Mouse (Mus musculus) heart, postnatal 0 days (tissue): Measurements from ENCODE around the gene Abcg5. TPM values are rescaled to one million over a fixed set of nuclear protein-coding genes. Genes with fewer than 3 reads are reported as not detected.

ENCODE experiments used
- ATAC-seq: fragments of 200-750 bp; cut with Nextera tagmentation; 2 replicates; pipeline ENCODE4 v1.8.0; 2017; ENCODE audit warnings: low read depth, moderate number of reproducible peaks, moderate library complexity; ENCODE audit not compliant: insufficient read depth
- DNase-seq: peaks from one replicate; pipeline ENCODE4 v3.0.0-alpha.2; 2016; ENCODE audit warnings: low spot score
- H3K27ac ChIP-seq: fragments of 300-500 bp; sonication (generic); 2 replicates; pipeline ENCODE4 v1.5.1; 2014; ENCODE audit warnings: low read depth, mild to moderate bottlenecking
- H3K27me3 ChIP-seq: fragments of 300-500 bp; sonication (generic); 2 replicates; pipeline ENCODE4 v1.6.1; 2014; ENCODE audit warnings: low read length, mixed read lengths; ENCODE audit not compliant: control insufficient read depth, insufficient read depth
- H3K36me3 ChIP-seq: fragments of 300-500 bp; sonication (generic); replicated peaks from 2 replicates; pipeline ENCODE4 v1.6.1; 2014; ENCODE audit warnings: low read length, mixed read lengths; ENCODE audit not compliant: control insufficient read depth, insufficient read depth
- H3K4me1 ChIP-seq: fragments of 300-500 bp; sonication (generic); 2 replicates; pipeline ENCODE4 v1.6.1; 2014; ENCODE audit warnings: antibody characterized with exemption; ENCODE audit not compliant: control insufficient read depth, insufficient read depth
- H3K4me2 ChIP-seq: fragments of 300-500 bp; sonication (generic); 2 replicates; pipeline ENCODE4 v1.6.1; 2014; ENCODE audit warnings: low read depth, mild to moderate bottlenecking, low read length, moderate library complexity
- H3K4me3 ChIP-seq: fragments of 300-500 bp; sonication (generic); 2 replicates; pipeline ENCODE4 v1.5.1; 2014; ENCODE audit warnings: low read depth, low read length
- H3K9ac ChIP-seq: fragments of 300-500 bp; sonication (generic); replicated peaks from 2 replicates; pipeline ENCODE4 v1.6.1; 2014; ENCODE audit warnings: low read depth, low read length, mixed read lengths
- H3K9me3 ChIP-seq: fragments of 300-500 bp; sonication (generic); replicated peaks from 2 replicates; pipeline ENCODE4 v1.6.1; 2016; ENCODE audit warnings: low read length; ENCODE audit not compliant: control insufficient read depth
- CTCF ChIP-seq: IDR thresholded peaks from 2 replicates; pipeline ENCODE4 v1.5.1; 2016; ENCODE audit warnings: antibody characterized with exemption, control low read depth, low read depth
- EP300 ChIP-seq: IDR thresholded peaks from 2 replicates; pipeline ENCODE4 v1.6.1; 2016; ENCODE audit warnings: antibody characterized with exemption, low read depth
- WGBS: fragments of 180-500 bp; shearing (Covaris S2); extraction: QIAGEN DNeasy Blood & Tissue Kit; methylation state at CpG from one replicate; pipeline ENCODE4 v1.1.7; 2014; 5-methylcytosine and 5-hydroxymethylcytosine counted together
- polyA plus RNA-seq: library from polyadenylated mRNA; unstranded; fragments of >200 nt; fragmentation: Nextera tagmentation; extraction: Ambion mirVana; gene quantifications from 2 replicates; pipeline ENCODE4 v1.2.1, GENCODE M21; 2015
- total RNA-seq: library from RNA; depleted of rRNA; stranded (reverse); fragments of >200 nt; gene quantifications from 2 replicates; pipeline ENCODE4 v1.2.3, GENCODE M21; 2014; ENCODE audit warnings: low replicate concordance

The Abcg5 gene
- total and polyA plus RNA-seq, 2 experiments from 2014 or later = not detected

- ATAC-seq = peak; percentile 97
- WGBS = under 1% methylated on average over 25 of the region's 25 CpGs
- Histone ChIP-seq H3K9ac (peak within 1 kb of the TSS; percentile 50), H3K36me3 (no peaks in the 10 kb centered on the region), H3K4me1 (no peaks in the 10 kb centered on the region; the same call in 1 of the 2 replicates), H3K9me3 (no peaks in the 10 kb centered on the region), H3K4me3 (peak within 1 kb of the TSS; percentile 60), H3K27ac (no peak within 1 kb of the TSS), H3K27me3 (no peaks in the 10 kb centered on the region), H3K4me2 (peak within 1 kb of the TSS; percentile 80)
- DNase-seq = peak; percentile 94
- TF ChIP-seq CTCF (no peak), EP300 (no peak)
Measured at GRCm38 (mm10) chr17:84626276-84626856, 56.4 kb downstream of the Abcg5 start, which contains the start of gene Dync2li1. Dync2li1 (plus strand) TSS chr17:84626496.

- no peak overlapping the region for H3K27ac ChIP-seq
- WGBS = 59% methylated on average over 2 of the region's 2 CpGs
- no peaks in the 10 kb centered on the region for H3K9me3 ChIP-seq
- H3K36me3 ChIP-seq = no peaks in the 10 kb centered on the region
- DNase-seq = no peak
- no peaks in the 10 kb centered on the region for H3K27me3 ChIP-seq
- H3K4me1 ChIP-seq = no peaks in the 10 kb centered on the region; the same call in 1 of the 2 replicates
- no peak overlapping the region for H3K9ac ChIP-seq
- H3K4me3 ChIP-seq = no peak overlapping the region
- ATAC-seq = no peak
- TF ChIP-seq EP300 (no peak), CTCF (no peak)
- H3K4me2 ChIP-seq = no peak overlapping the region
Measured at GRCm38 (mm10) chr17:84622873-84623272, 59.9 kb downstream of the Abcg5 start.

- DNase-seq (no peak), ATAC-seq (no peak)
- no peaks in the 10 kb centered on the region for H3K27me3 ChIP-seq
- no peak overlapping the region for H3K4me2 ChIP-seq
- WGBS = 69% methylated on average over 4 of the region's 4 CpGs
- H3K9ac ChIP-seq = no peak overlapping the region
- H3K36me3 ChIP-seq = no peaks in the 10 kb centered on the region
- H3K27ac ChIP-seq = no peak overlapping the region
- H3K4me1 ChIP-seq = no peaks in the 10 kb centered on the region; the same call in 1 of the 2 replicates
- TF ChIP-seq EP300 = no peak
- no peak for TF ChIP-seq CTCF
- no peaks in the 10 kb centered on the region for H3K9me3 ChIP-seq
- no peak overlapping the region for H3K4me3 ChIP-seq
Measured at GRCm38 (mm10) chr17:84622028-84622427, 60.8 kb downstream of the Abcg5 start.

GRCm38 (mm10) chr17:84621209-84621608, 61.6 kb downstream of the Abcg5 start:
- 75% methylated on average over 6 of the region's 6 CpGs for WGBS
- no peak overlapping the region for H3K4me2 ChIP-seq
- ATAC-seq (no peak), DNase-seq (no peak)
- H3K9ac ChIP-seq = no peak overlapping the region
- no peak overlapping the region for H3K4me3 ChIP-seq
- H3K4me1 ChIP-seq = no peaks in the 10 kb centered on the region
- H3K27ac ChIP-seq = no peak overlapping the region
- TF ChIP-seq CTCF (no peak), EP300 (no peak)
- H3K9me3 ChIP-seq = no peaks in the 10 kb centered on the region
- no peaks in the 10 kb centered on the region for H3K36me3 ChIP-seq
- no peaks in the 10 kb centered on the region for H3K27me3 ChIP-seq

GRCm38 (mm10) chr17:84620610-84621009, 62.2 kb downstream of the Abcg5 start:
- no peak for ATAC-seq
- no peaks in the 10 kb centered on the region for H3K36me3 ChIP-seq

DNA sequence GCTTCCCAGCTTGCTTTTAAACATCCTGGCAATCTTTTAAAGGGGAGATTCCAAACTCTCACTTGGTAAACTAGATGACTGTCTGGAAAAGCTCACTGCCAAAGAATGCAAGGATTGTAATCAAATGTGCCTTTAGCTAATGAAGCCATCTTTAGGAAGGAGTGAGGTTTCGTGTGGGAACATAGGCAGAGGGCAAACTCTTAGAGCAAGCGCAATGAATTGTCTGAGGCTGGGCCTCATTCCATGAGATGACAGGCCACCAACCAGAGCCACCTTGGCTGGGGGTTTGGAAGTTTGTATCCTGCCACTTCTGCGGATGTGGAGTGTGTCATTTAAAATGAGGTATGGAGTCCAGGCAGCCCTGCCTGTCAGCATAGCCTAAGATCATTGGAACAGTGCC, 62.7 kb downstream of the Abcg5 start:
- TF ChIP-seq EP300 (no peak), CTCF (no peak)
- no peaks in the 10 kb centered on the region for H3K9me3 ChIP-seq
- no peak for ATAC-seq
- no peak for DNase-seq
- no peaks in the 10 kb centered on the region for H3K27me3 ChIP-seq
- no peak overlapping the region for H3K4me3 ChIP-seq
- no peaks in the 10 kb centered on the region for H3K36me3 ChIP-seq
- H3K9ac ChIP-seq = no peak overlapping the region
- H3K4me1 ChIP-seq = no peaks in the 10 kb centered on the region
- WGBS = 79% methylated on average over 3 of the region's 3 CpGs
- H3K4me2 ChIP-seq = no peak overlapping the region
- 0 out of 2 replicates have a peak overlapping the region, but pooled peaks have one; percentile 15 for H3K27ac ChIP-seq

More at GRCm38 (mm10) chr17:84620610-84621009, 62.2 kb downstream of the Abcg5 start:
- no peak overlapping the region for H3K27ac ChIP-seq
- 84% methylated on average over 6 of the region's 6 CpGs for WGBS
- no peaks in the 10 kb centered on the region for H3K27me3 ChIP-seq
- H3K9ac ChIP-seq = no peak overlapping the region
- H3K4me1 ChIP-seq = no peaks in the 10 kb centered on the region
- no peak overlapping the region for H3K4me2 ChIP-seq
- DNase-seq = no peak
- no peaks in the 10 kb centered on the region for H3K9me3 ChIP-seq
- H3K4me3 ChIP-seq = no peak overlapping the region
- TF ChIP-seq EP300 = no peak
- no peak for TF ChIP-seq CTCF
